In genomic region chr10:128167091-128167490, GRCm38 (mm10) we compare ENCODE assay signal across 21 mouse cellular contexts. TPM values are rescaled to one million over a fixed set of nuclear protein-coding genes. Genes with fewer than 3 reads are reported as not detected.
DNase-seq lines count a peak whose midpoint lies in the region; ATAC-seq and TF ChIP-seq lines count a peak whose summit lies in the region.
"Had no signal": no experiment of that assay in that cellular context is flagged by ENCODE, and none has a peak within 500 bp of the region (broad histone marks: within the 10 kb centered on the region; RNA-seq: fewer than 3 reads in every experiment).

No protein-coding gene starts in this region.

- ATAC-seq in kidney, embryonic 15.5 days (replicated peaks; ENCODE audit: low FRiP score) = no peak
- ATAC-seq: hindbrain, embryonic 16.5 days had no signal

- H3K36me3 ChIP-seq in heart, embryonic 10.5 days = peaks cover 20% of the 10 kb centered on the region
- peaks cover 11% of the 10 kb centered on the region for H3K36me3 ChIP-seq in kidney, embryonic 15.5 days
- H3K36me3 ChIP-seq: forebrain, embryonic 12.5 days; liver, embryonic 13.5 days; midbrain, embryonic 12.5 days had no signal

- no peak overlapping the region; the same call in 1 of the 2 replicates for H3K27ac ChIP-seq in heart, embryonic 10.5 days
- H3K27ac ChIP-seq in kidney, embryonic 15.5 days = peak overlapping the region; percentile 61; the same call in 1 of the 2 replicates
- H3K27ac ChIP-seq in bone marrow macrophage, adult 2 months (ENCODE audit: insufficient read depth, low read depth, low read length) = peak overlapping the region; percentile 26; the same call in 1 of the 2 replicates
- H3K27ac ChIP-seq: forebrain, embryonic 12.5 days; layer of hippocampus, adult 2 months; liver, embryonic 13.5 days; macrophage; midbrain, embryonic 12.5 days had no signal

- H3K4me3 ChIP-seq in heart, embryonic 10.5 days = no peak overlapping the region
- H3K4me3 ChIP-seq in kidney, embryonic 15.5 days (replicated peaks) = no peak overlapping the region
- no peak overlapping the region for H3K4me3 ChIP-seq in bone marrow macrophage, adult 2 months (ENCODE audit: insufficient read depth, low read length)
- H3K4me3 ChIP-seq: forebrain, embryonic 12.5 days; layer of hippocampus, adult 2 months; liver, embryonic 13.5 days; midbrain, embryonic 12.5 days had no signal

- WGBS in heart, embryonic 10.5 days = 38% methylated on average over 6 of the region's 6 CpGs
- WGBS in kidney, embryonic 15.5 days = 33% methylated on average over 6 of the region's 6 CpGs

- no peaks in the 10 kb centered on the region for H3K27me3 ChIP-seq in heart, embryonic 10.5 days (ENCODE audit: insufficient read depth, poor library complexity, severe bottlenecking)
- no peaks in the 10 kb centered on the region for H3K27me3 ChIP-seq in kidney, embryonic 15.5 days
- H3K27me3 ChIP-seq: forebrain, embryonic 12.5 days; liver, embryonic 13.5 days; midbrain, embryonic 12.5 days had no signal

- DNase-seq in heart, adult 11 months = peak; percentile 76
- no peak for DNase-seq in heart, embryonic 10.5 days (ENCODE audit: low spot score)
- DNase-seq in kidney, adult 11 months = no peak
- DNase-seq in 3134 (ENCODE audit: extremely low read depth, insufficient read length, low spot score) = peak; percentile 23
- DNase-seq in yolk sac, embryonic 10.5 days (ENCODE audit: low spot score) = no peak
- DNase-seq in urinary bladder, postnatal 14 days (ENCODE audit: low spot score) = no peak
- DNase-seq: adrenal gland, postnatal 36 days; B cell, adult 2 months; cerebellum, adult 9-11 months; heart, postnatal 4 days; kidney, adult 9 months; liver, embryonic 13.5 days; thymus, postnatal 4 days had no signal

- 0 out of 2 replicates have a peak, but pooled peaks cover 10% of the 10 kb centered on the region for H3K4me1 ChIP-seq in heart, embryonic 10.5 days
- H3K4me1 ChIP-seq in kidney, embryonic 15.5 days = peaks cover 13% of the 10 kb centered on the region; the same call in 1 of the 2 replicates
- peaks cover 19% of the 10 kb centered on the region for H3K4me1 ChIP-seq in bone marrow macrophage, adult 2 months (ENCODE audit: control insufficient read depth, insufficient read depth, low read length)
- H3K4me1 ChIP-seq: forebrain, embryonic 12.5 days; midbrain, embryonic 12.5 days had no signal

- H3K4me2 ChIP-seq in kidney, embryonic 15.5 days = no peak overlapping the region
- H3K4me2 ChIP-seq: forebrain, embryonic 12.5 days; liver, embryonic 13.5 days; midbrain, embryonic 12.5 days had no signal

- TF ChIP-seq POLR2A in bone marrow macrophage, adult 2 months (IDR thresholded peaks at IDR 0.05; ENCODE audit: borderline replicate concordance, low read depth, low read length) = no peak

- no peak for TF ChIP-seq CTCF in bone marrow macrophage, adult 2 months (IDR thresholded peaks at IDR 0.05; ENCODE audit: low read depth, low read length)

- H3K9me3 ChIP-seq in heart, embryonic 10.5 days = no peaks in the 10 kb centered on the region
- H3K9me3 ChIP-seq in kidney, embryonic 15.5 days (replicated peaks) = no peaks in the 10 kb centered on the region
- H3K9me3 ChIP-seq: forebrain, embryonic 12.5 days; liver, embryonic 13.5 days; midbrain, embryonic 12.5 days had no signal

- no peak overlapping the region for H3K9ac ChIP-seq in kidney, embryonic 15.5 days
- H3K9ac ChIP-seq: forebrain, embryonic 12.5 days; liver, embryonic 13.5 days; midbrain, embryonic 12.5 days had no signal

RNA-seq across cellular contexts. Expression of gene Rbms2, which starts 13.0 kb away (rescaled TPM):
- 32.5 and 38.6 TPM in 2 replicates for polyA plus RNA-seq in heart, embryonic 10.5 days (2016; fragmentation: Nextera tagmentation; extraction: Ambion mirVana)
- 40.6 and 42.8 TPM in 2 replicates for polyA plus RNA-seq in kidney, embryonic 15.5 days (2015; fragmentation: Nextera tagmentation; extraction: Ambion mirVana)
- 39.4 and 39.8 TPM in 2 replicates for polyA plus RNA-seq in bone marrow macrophage, adult 2 months (2012; ENCODE audit: insufficient read depth, insufficient read length, missing spikeins)

RNA-seq across cellular contexts. Expression of gene Gls2, which starts 27.2 kb away (rescaled TPM):
- polyA plus RNA-seq in heart, embryonic 10.5 days (2016; fragmentation: Nextera tagmentation; extraction: Ambion mirVana) = 0.86 and 1.1 TPM in 2 replicates
- polyA plus RNA-seq in kidney, embryonic 15.5 days (2015; fragmentation: Nextera tagmentation; extraction: Ambion mirVana) = 1.4 and 1.8 TPM in 2 replicates
- not detected in 2 replicates for polyA plus RNA-seq in bone marrow macrophage, adult 2 months (2012; ENCODE audit: insufficient read depth, insufficient read length, missing spikeins)
- polyA plus RNA-seq: macrophage had no signal

RNA-seq across cellular contexts. Expression of gene Spryd4, which starts 44.5 kb away (rescaled TPM):
- polyA plus RNA-seq in heart, embryonic 10.5 days (2016; fragmentation: Nextera tagmentation; extraction: Ambion mirVana) = 37.9 and 41.9 TPM in 2 replicates
- 32.8 and 34.3 TPM in 2 replicates for polyA plus RNA-seq in kidney, embryonic 15.5 days (2015; fragmentation: Nextera tagmentation; extraction: Ambion mirVana)
- 5.3 and 6.1 TPM in 2 replicates for polyA plus RNA-seq in bone marrow macrophage, adult 2 months (2012; ENCODE audit: insufficient read depth, insufficient read length, missing spikeins)

RNA-seq across cellular contexts. Expression of gene Mip, which starts 58.5 kb away (rescaled TPM):
- polyA plus RNA-seq in heart, embryonic 10.5 days (2016; fragmentation: Nextera tagmentation; extraction: Ambion mirVana) = not detected in 2 replicates
- not detected in 2 replicates for polyA plus RNA-seq in kidney, embryonic 15.5 days (2015; fragmentation: Nextera tagmentation; extraction: Ambion mirVana)
- polyA plus RNA-seq in bone marrow macrophage, adult 2 months (2012; ENCODE audit: insufficient read depth, insufficient read length, missing spikeins) = not detected in 2 replicates
- polyA plus RNA-seq: liver, embryonic 13.5 days; macrophage; neural tube, embryonic 14.5 days had no signal

Comparison
In these comparisons a context has a peak if more than half of its experiments do, and no peak if none do; other contexts are left out.
1. DNase-seq: peak in heart, adult 11 months (single experiment) and 3134 (single experiment); none in heart, embryonic 10.5 days (single experiment), kidney, adult 11 months (single experiment), yolk sac, embryonic 10.5 days (single experiment) and urinary bladder, postnatal 14 days (single experiment).